Mouse (Mus musculus) activated CD4-positive, CD25-positive, alpha-beta regulatory T cell (primary cell): ENCODE data around the gene Zscan2. TPM values are rescaled to one million over a fixed set of nuclear protein-coding genes. Genes with fewer than 3 reads are reported as not detected.

Experiments used
- polyA plus RNA-seq, 2 experiments: library from polyadenylated mRNA; unstranded; fragments of 100-300 nt; shearing (Covaris generic); gene quantifications; one replicate each; pipeline ENCODE4 v1.2.1; 2017

Zscan2 gene
- polyA plus RNA-seq = 1 to 10 TPM in 1 of 2 experiments, under 1 TPM in 1; 0.50 to 2.4 TPM

DNA sequence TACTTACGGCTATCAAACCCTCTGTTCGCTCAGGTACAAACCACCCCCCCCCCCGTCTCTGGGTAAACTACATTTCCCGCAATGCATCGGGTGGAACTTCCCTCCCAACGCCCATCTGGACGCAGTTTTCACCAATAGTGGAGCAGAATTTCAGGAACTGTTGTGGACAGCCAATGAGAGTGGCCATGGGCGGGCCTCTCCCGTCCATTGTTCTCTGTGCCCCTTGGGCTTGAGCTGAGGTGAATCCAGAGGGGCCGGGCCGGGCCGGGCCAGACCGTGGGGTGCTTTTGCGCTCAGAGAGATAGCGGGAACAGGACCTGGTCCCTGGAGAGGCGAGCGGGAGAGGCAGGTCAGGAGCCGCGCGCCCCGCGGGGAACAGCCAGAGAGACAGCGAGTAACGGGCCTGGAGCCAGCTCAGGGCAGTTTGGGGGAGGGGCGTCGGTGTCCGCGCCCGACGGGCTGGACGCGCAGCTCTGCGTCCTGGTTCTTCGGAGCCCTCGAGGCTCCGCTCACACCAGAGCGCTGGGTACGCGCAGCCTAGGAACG lies at the start of gene Zscan2:
Gene Zscan2, plus strand, starts transcription at position 192 of the 546 bp plus-strand sequence.

GRCm38 (mm10) chr7:80825843-80826403 lies 34.8 kb upstream of the Zscan2 start, which contains the start of gene Iqgap1:
Gene Iqgap1, minus strand, starts transcription at chr7:80825974.

DNA sequence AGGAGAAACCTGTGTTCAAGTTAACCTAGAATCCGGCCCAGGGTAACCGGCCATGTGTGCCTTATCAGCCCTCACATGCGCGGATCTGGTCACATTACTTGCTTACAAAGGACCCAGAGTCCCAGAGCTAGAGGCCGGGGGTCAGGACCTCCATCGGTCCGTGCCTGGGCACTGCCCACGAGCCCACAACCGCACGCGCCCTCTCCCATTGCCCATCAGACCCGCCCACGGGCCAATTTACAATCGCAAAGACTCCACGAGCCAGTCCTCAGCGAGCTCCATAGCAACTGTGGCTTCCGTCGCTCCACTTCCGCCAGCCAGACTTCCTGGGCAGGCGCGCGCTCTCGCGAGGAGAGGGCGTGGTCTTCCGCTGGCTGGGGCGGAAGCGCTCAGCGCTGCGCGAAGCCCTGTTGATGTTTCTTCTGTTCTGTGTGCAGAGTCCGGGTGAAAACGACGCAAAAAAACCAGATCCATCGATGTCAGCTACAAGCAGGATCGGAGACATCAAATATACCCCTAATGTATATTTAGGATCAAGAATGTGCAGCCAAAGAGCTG lies 40.3 kb downstream of the Zscan2 start, which contains the start of gene Wdr73:
Gene Wdr73, minus strand, starts transcription at position 326 of the 558 bp plus-strand sequence.

DNA sequence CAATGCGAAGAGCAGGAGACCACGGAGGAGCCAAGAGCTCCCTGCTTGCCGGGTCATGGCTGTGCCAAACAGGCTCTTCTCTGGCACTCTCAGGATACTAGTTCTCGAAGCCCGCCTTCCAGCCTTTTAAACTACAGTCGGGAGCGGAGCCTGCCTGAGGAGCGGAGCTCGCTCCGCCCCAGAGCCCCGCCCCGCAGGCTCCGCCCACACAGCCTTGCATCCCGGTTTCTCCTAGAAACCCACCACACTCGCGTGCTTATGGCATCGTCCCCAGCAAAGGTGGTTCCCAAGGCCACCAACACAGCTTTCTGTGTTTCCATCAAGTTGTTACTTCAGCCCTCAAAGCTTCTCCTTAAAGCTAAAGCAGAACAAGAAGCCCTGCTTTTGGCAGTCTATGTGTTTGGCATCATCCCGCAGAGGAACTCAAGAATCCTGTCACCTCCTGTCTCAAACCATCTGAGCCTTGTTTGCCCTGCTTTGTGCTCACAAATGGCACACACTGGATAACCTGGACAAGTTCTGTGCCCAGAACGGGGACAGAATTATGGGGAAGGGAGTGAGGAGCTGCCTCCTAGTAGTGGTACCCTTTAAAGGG lies 44.3 kb downstream of the Zscan2 start, which contains the start of gene Nmb:
Gene Nmb, minus strand, starts transcription at position 156 of the 595 bp plus-strand sequence.

Other genes starting within 250 kb of the Zscan2 start
- 10 to 100 TPM; 42.1 to 79.9 TPM for gene Crtc3, start 172.0 kb upstream of the Zscan2 start, polyA plus RNA-seq
- 100 to 1,000 TPM; 132 to 235 TPM for gene Iqgap1, start 34.9 kb upstream of the Zscan2 start, polyA plus RNA-seq
- 10 to 100 TPM; 26.5 to 31.7 TPM for gene Wdr73, start 40.3 kb downstream of the Zscan2 start, polyA plus RNA-seq
- 10 to 100 TPM; 42.6 to 58.1 TPM for gene Nmb, start 44.2 kb downstream of the Zscan2 start, polyA plus RNA-seq
- 100 to 1,000 TPM; 326 to 350 TPM for gene Sec11a, start 86.9 kb downstream of the Zscan2 start, polyA plus RNA-seq
- 10 to 100 TPM; 50.0 to 52.5 TPM for gene Zfp592, start 132.8 kb downstream of the Zscan2 start, polyA plus RNA-seq
- gene Alpk3, start 196.7 kb downstream of the Zscan2 start, polyA plus RNA-seq = under 1 TPM; 0.08 to 0.12 TPM